Mouse (Mus musculus) G1E (cell line): ENCODE measurements around the gene Camk1.

Experiments
- CTCF ChIP-seq: IDR thresholded peaks from 2 replicates; pipeline ENCODE4 v1.5.1; 2012; ENCODE audit warnings: low read depth, low read length, inconsistent platforms, mixed read lengths
- POLR2AphosphoS5 ChIP-seq: IDR thresholded peaks from 2 replicates; pipeline ENCODE4 v1.6.1; 2012; ENCODE audit warnings: low read depth, low read length, inconsistent platforms; ENCODE audit not compliant: insufficient replicate concordance

DNA sequence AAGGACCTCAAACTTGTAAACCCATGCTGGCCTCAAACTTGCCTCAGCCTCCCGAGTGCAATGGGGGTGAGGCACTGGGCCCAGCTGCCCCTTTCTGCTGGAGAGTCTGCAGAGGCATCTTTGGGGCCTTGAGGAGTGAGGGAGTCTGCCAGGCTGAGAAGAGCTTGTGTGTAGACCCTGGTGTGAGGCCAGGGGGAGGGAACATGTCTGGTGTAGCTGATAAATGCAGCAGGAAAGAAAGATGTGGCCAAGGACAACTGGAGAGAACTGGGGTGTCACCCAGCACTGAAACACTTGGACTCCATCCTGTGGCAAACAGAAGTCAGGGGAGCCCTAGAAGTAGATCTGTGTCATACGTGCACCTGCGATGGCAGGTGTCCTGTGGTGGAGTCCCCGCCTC lies 29.7 kb upstream of the Camk1 start:
- TF ChIP-seq POLR2AphosphoS5 (no peak), CTCF (no peak)
